Mouse (Mus musculus): ENCODE measurements around the gene 1700011L22Rik.
A peak's percentile ranks its signal among the peaks of the same experiment; 100 is the strongest.

Gene 1700011L22Rik

DNA sequence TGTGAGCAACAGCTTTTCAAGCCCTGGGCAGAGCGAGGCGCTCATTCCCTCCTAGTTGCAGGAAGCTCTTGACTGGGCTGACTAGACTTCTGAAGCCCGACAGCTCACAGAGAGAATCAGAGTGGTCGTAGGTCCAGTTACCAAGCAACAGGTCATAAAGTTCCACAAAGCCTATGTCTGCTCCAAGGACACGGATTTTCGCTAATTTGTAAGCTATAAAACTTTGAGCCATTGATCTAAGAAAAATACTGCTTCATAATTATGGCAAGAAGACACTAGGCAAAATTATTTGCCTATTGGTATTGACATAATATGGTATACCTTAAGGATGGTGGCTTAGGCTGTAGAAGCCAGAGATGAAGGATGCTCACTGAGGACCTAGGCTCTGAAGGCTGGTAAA, at the start of gene 1700011L22Rik:
Gene 1700011L22Rik, minus strand, starts transcription at position 101 of the 400 bp plus-strand sequence.
- no peak for DNase-seq

DNA sequence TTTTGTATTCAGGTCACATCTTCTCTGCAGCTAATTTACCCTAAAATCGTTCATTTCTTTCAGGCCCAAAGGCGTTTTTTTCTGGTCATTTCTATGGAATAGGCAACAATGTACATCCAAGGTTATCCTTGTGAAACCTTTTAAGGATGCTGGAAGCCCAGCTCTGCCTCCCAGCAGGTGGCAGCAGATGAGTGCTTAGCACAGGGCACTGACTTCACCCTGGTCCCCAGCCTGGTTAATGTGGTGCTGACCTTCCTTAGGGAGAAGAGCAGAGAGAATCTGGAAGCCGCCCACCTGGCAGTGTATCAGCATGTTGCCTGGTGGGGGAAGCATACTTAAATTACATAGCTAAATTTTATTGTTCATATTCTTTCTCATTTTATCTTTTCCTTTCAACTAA, 49.4 kb upstream of the 1700011L22Rik start:
- peak; percentile 77 for DNase-seq

DNA sequence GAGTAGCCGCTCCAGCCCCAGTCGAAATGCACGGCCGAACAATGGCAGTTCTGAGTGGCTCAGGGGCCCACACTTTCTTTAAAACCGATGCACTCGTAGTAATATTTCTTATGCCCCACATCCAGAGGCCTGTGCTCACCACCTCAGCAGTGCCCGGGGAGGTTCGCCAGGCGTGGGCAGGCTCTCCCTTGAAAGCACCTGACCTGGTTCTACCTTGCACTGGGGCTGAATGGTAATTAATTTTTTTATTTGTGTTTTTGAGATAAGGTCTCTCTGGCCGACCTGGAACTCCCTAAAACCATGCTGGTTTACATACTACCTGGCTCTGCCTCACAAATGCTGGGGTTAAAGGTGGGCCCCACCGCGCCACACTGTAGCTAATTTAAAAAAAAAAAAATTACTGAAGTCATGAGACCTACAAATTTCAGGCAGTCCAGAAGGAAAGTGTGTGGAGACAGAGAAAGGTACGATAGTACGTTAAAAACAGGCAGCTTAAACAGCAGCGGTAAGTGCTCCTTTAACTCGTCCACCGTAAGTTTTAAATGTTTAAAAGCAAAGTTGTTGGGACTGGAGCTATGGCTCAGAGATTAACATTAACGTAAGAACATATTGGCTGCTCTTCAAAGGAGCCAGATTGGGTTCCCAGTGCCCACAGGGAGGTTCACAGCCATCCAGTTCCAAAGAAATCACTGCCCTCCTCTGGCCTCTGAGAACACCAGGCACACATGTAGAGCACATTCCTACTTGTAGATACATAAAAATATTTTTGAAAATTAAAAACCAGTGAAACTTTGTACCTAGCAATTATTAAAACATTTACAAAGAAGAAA, 47.1 kb upstream of the 1700011L22Rik start:
- DNase-seq = peak; percentile 17

DNA sequence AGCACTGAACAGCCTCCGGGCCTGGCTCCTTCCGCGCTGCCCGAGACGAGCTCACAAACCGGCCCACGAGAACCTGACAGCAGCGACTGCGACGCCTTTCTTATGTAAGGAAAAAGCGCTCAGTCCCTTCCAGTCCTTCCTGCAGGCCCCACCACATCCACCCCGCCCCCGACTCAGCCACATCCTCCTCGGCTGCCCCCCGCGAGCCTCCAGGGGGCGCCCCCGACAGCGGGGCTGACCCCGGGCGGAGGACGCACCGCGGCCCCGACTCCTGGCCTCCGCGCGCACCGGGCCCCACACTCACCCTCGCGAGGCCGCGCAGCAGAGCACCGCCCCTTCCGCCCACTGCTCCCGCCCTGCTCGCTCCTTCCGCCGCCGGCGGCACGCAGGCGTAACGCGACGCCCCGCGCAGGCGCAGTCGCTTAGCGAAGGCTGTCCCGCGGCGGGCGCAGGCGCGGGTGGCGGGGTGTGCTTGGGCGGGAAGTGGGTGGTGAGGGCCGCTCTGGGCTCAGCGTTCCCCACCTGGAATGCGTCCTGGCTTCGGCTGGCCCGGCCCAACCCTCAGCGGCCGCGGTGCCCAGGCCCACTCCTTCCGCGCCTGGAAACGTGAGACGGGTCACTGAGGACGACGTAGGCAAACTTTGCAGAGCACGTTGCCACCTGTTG, 46.4 kb upstream of the 1700011L22Rik start, which contains the start of gene Mmaa:
Gene Mmaa, minus strand, starts transcription at position 328 of the 666 bp plus-strand sequence.
- DNase-seq = peak; percentile 98

DNA sequence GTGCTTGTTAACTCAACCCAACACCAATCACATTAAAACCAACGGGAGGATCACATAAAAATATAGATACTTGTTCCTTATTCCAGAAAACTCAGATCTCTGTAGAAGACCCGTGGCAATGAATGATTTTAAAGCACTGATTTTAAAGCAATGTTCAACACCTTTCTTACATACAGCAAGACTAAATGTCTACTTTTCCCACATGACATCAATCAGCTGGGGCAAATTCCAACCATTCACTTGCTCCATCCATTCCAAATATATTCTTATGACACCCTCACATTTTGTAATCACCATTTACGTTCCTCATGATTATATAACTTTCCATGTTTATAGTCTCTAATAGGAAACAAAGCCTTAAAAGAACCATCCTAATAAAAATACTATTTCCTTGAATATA, 45.5 kb upstream of the 1700011L22Rik start:
- no peak for DNase-seq

DNA sequence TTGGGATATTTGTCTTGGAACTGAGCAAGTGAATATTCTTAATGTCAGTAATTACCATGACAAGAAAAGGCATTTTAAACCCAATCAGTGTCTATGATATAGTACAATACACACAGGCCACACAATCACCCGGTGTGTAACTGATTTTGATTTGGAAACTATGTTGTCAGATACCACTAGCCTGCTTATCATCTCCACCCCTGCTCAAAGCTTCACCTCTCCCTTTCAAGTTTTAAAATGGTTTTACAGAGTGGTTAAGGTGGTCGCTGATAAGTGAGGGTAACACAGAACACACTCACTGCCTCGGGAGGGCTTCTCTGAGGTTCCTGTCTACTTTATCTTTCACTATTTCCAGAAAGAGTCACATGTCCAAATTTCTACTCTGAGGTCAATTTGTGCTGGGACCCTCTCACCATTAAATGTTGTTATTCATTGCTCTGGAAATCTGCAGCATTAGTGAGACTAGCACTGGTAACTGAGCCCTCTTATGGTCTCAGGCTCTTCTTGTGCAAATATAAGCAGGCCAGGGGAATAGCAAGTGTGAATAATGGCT, 44.4 kb upstream of the 1700011L22Rik start:
- DNase-seq = no peak

DNA sequence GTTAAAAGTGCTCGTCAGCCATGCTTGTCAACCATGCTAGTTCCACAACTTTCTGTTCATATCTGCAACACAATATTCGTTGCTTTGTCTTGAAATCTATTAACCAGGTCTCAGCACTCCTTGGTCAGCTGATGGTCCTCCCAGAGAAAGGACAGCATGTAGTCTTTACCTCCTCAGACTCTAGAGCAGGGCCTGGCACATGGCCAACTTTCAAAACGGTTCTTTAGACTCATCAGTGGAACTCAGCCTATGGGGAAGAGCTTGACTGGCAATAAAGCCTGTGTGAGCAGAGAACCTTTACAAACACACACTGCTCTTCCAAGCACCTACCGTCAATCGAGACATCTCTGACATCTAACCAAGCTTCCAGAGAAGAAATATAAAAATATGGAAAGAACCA, 41.2 kb upstream of the 1700011L22Rik start:
- DNase-seq = peak; percentile 39

DNA sequence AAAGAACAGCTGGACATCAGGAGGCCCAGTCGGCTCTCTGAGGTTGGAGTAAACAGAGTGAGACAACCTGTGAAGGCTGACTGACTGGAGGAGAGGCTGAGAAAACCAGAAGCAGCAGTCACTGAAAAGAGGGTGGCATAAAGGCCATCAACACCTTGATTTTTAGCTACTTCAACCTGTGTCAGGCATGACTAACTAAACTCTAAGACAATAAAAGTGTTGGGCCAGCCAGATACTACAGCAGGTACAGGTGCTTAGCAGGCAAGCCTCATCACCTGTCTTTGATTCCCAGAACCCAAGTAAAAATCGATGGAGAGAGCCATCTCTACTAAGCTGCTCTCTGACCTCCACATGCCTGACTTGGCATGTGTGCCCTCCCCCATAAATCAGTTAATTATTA, 40.3 kb upstream of the 1700011L22Rik start:
- DNase-seq = no peak

DNA sequence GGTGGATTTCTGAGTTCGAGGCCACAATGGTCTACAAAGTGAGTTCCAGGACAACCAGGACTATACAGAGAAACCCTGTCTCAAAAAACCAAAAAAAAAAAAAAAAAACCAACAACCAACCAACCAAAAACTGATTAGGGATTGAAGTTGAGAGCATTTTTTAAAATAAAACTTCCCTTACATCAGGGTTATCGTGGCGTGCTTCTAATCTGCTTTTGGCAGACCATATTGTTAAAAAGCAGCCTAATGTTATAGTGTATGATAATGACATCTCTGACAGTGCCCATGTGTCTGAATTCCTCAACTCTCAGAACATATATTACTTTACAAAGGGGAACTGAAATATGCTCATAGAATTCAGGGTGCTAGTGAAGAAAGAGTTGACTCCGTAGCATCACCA, 39.9 kb upstream of the 1700011L22Rik start:
- DNase-seq = no peak

DNA sequence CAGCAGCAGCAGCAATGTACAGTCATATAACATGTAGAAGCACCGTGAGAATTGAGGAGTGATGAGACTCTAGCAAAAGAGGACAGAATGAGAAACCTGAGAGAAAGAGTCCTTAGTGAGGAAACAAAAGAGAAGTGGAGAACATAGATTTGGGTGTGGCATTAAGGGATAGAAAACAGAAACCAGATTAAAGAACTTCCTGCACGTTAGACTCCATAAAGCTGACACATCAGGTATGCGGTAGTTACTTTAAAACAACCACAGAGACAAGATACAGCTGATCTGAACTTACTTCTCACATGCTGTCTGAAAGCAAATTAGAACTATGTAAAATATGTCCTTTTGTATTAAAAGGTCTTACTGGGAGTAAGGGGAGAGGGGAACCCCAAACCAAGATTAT, 38.1 kb upstream of the 1700011L22Rik start:
- no peak for DNase-seq

DNA sequence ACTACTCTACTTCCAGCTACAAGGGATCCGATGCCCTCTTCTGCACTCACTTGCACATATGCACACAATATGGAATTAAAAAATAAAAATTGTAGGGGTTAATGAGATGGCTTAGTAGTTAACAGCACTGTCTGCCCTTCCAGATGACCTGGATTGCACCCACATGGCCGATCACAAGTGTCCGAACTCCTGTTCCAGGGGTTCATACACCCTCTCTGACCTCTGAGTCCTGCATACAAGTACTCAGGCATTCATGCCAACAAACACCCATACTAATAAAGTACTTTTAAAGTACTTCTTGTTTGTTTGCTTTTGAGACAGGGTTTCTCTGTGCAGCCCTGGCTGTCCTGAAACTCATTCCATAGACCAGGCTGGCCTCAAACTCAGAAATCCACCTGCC, 36.3 kb upstream of the 1700011L22Rik start:
- DNase-seq = no peak

DNA sequence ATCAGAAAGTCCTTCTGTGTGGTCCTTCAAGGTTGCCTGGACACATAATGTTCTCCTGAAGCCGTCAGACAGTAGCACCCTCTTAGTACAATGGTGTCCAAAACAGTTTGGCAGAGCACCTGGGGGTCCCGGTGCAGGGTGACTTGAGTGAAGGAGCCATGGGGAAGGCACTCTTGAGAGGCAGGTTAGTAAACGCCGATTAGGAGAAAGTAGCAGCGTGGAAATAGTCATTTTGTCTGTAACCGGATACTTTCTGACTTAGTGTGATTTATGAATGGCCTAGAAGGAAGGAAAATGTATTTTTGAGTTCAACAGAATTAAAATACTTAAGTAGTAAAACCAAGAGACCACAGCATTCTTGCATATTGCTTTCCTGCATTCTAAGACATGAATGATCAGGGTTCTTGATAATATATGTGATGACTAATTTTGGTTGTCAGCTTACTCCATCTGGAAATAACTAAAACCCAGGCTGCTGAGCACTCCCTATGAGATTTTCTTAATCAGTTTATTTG, 33.1 kb upstream of the 1700011L22Rik start:
- DNase-seq = no peak

DNA sequence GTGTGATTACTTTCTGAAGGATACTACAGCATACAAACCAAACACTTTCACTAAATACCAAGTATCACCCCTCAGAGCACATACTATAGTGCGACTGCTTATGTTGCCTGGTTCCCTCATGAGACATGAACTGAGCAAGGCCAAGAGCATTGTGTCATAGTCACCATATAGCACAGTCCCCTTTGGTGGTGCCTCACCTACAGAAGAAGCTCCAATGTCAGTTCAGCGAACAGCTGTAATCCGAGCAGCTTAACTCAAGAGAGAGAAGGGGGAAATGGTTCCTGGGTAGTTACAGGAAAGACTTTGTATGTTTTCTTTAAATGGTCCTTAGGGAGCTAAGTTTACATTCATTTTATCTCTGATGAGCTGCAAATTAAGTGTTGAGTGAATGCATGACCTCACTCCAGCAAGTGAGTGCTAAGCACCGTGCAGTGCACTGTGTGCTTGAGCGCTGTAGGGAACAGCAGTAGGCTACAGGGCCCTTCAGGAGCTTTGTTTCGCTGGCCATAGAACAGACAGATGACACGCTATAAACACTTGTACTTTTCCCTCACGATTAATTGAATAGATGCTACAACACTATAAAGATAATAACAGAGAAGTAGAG, 29.0 kb upstream of the 1700011L22Rik start:
- no peak for DNase-seq

DNA sequence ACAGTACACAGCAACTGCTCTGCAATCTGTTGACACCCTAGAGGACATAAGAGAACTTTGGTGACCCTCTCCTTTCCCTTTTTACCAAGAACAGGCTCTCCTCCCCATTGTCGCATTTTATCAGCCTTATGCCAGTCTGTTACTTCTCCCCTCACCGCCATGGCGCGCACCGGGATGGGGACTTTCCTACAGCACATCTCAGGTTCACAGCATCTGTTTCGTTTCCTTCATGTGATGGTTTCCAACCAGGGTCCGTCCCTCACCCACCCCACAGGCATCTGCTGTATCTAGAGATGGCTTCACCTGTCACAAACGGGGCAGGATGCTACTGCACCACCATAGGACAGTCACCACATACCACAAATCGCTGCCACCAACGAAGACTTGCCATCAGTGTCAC, 26.6 kb upstream of the 1700011L22Rik start:
- DNase-seq = no peak

DNA sequence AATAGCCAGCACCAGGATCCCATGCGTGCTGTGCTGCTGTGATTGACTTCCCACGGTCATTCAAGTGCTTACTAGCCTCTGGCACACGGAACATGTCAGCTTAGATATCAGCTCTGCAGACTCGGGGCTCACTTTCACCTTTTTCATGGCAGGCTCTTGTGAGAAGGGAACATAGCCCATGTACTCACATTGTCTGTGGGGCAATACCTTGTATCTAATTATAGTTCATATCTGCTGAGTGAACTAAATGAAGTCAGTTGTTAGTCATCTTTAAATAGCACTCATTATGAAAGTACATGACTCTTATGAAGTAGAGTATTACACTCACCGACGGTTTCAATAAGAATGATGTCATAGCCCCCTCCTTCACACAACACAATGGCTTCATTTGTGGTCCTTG, 25.4 kb upstream of the 1700011L22Rik start:
- DNase-seq = no peak

DNA sequence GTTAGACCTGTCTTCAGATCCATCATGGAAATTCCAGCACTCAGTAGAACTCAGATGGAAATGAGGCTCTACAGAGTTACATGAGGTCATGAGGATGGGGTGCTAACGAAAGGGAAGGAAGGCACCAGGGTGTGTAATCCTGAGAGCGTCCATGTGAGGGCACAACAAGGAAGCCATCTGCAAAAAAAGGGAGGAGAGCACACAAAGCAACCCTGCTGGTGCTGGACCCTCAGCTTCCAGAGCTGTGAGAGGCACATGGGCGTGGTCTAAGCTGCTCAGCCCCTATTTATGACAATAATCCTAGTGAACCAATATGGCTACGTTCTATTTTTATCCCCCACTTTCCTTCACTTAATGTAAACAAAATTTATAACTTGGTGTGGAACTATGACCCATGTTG, 24.3 kb upstream of the 1700011L22Rik start:
- no peak for DNase-seq

DNA sequence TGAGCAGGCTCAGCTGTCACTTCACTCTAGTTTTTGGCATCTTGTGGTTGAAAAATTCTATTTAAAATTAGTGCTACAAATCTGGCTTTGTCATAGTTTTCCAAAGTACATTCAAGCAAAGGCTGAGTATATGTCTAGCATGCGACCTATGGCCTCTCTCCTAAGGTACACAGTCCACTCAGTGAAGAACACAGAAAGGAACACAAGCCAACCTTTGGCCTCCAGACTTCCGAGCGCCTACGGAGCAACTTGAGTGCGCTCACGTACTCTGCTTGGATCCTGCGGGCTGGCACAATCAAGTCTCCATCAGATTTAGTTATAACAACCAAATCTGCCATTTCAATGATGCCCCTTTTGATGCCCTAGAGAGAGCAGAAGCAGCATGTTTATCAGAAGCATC, 20.6 kb upstream of the 1700011L22Rik start:
- DNase-seq = no peak

DNA sequence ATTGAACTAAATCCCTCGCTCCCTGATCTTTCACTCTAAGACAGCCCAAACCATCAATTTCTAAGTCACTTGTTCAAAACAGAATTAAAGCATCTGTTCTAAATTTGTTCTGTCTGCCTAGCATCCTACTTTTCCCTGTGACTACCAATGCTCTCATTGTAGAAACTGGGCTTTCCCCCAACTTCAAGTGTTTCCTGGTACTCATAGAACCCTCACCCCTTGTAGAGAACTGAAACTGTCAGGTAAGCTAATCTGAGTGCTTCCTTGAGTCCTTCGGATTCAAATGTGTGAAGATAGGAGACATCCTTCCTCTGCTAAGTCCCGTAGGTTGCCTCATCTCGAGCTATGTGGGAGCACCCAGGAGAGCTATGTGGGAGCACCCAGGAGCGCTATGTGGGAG, 13.6 kb upstream of the 1700011L22Rik start:
- DNase-seq = no peak

DNA sequence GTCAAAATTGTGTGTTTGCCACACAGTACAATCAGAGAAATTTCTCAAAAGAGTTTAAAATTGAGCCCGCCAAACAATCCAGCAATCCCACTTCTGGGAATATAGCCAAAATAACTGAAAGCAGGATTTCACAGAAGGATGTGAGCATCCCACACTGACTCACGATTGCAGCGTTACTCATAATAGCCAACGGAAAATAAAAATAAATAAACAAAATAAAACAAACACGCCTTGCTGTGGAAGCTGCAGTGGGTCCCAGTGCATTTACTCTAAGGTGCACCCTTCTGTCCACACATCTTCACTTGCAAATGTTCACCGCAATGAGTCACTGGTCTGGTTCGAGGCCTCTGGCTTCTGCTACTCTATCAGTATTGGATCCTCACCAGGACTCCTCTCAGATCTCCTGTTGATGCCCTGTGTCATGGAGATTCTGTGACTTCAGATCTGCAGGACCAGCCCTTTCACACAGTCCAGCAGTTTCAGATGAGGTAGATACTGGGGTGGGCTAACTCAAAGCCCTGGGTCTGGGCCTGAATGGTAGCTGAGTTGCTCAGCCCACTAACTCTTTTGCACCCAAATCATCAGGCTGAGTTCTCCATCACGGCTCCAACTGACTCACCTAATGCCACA, 7.8 kb upstream of the 1700011L22Rik start:
- no peak for DNase-seq

DNA sequence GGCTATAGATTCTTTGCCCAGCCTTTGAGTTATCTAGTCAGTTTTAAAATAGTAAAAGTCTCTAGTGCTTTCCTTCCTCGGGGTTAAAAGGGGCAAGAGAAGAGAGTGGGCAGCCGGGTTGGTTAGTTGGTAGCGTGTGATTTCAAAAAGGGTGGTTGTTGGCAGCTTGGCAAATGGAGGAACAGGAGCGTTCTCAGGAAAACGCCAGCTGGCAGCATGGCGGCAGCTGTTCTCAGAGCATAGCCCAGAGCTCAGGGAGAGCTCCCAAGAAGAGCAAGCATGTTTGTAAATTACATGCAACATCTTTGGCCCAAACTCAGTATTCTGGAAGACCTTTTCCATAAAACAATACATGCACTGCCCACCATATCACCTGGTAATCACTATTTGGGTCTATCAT, 5.4 kb upstream of the 1700011L22Rik start:
- DNase-seq = no peak

DNA sequence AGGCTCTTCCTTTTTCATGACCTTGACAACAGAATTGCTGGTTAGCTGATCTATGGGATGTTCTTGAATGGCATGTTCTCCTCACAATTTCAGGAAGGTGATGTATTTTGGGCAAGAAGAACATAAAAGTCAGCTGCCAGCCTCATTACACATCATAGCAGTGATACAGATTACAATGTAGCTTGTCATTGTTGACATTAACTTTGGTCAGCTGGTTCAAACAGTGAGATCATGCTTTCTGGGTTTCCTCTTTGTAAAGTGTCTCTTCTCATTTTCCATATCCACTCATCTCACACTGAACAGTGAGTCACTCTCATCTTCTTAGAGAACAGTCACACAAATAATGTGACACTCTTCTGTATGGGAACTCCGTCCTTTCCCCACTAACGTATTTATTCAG, 4.9 kb downstream of the 1700011L22Rik start:
- DNase-seq = no peak

DNA sequence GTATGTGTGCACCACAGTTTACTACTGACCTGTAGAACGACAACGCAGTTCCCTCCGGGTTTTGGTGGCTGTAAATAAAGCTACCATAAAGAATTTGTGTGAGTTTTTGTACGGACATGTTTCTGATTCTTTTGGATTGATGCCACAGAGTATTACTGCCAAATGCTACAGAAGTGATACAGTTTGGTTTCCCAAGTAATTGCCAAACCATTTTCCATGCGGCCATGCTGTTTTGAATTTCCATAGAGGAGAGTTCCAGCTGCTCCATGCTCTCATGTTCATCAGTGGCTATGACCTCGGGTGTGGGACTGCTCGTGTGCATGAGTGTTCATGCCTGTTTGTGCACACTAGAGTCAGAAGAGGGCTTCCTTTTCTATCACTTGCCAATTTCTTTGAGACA, 8.4 kb downstream of the 1700011L22Rik start:
- DNase-seq = no peak

DNA sequence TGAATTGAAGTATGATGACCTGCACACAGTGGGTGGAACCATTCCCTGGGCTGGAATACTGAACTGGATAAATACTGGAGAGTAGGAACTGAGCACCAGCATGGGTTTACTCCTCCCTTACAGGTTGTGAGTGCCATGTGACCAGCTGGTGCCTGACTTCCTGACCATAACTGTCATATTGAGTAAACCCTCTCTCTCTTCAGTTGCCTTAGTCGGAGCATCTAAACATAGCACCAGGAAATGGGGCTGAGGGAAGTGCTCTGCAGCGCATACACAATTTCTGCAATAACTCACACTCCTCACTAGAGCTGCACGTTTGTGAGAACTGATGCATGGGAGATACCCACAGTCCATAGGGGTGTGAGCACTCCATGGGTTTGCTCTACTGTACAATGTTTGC, 9.1 kb downstream of the 1700011L22Rik start:
- no peak for DNase-seq

Data from retina, postnatal 1 day (tissue).